In genomic region chr12:89530679-89531350, GRCm38 (mm10) we compare ENCODE assay signal across 11 mouse cellular contexts.
DNase-seq lines count a peak whose midpoint lies in the region; ATAC-seq and TF ChIP-seq lines count a peak whose summit lies in the region.
"Had no signal": no experiment of that assay in that cellular context is flagged by ENCODE, and none has a peak within 500 bp of the region (broad histone marks: within the 10 kb centered on the region; RNA-seq: fewer than 3 reads in every experiment).

No protein-coding gene starts in this region.

- H3K36me3 ChIP-seq in forebrain, embryonic 10.5 days (replicated peaks), result no peaks in the 10 kb centered on the region
- no peaks in the 10 kb centered on the region for H3K36me3 ChIP-seq in forebrain, embryonic 16.5 days (ENCODE audit: control insufficient read depth, insufficient read depth)
- no peaks in the 10 kb centered on the region for H3K36me3 ChIP-seq in limb, embryonic 11.5 days (ENCODE audit: control insufficient read depth, insufficient read depth, low read length)
- H3K36me3 ChIP-seq: liver, embryonic 15.5 days had no signal

- TF ChIP-seq CTCF in embryonic fibroblast, embryonic 13.5 days (IDR thresholded peaks at IDR 0.05; ENCODE audit: borderline replicate concordance, insufficient read depth, low read length), result peak; percentile 29; the same call in 1 of the 2 replicates

- peak; percentile 60 for DNase-seq in forebrain, embryonic 10.5 days (ENCODE audit: extremely low spot score, low spot score)
- DNase-seq in ES-CJ7 (ENCODE audit: low read depth, low spot score) (peak; percentile 29), adipocyte (ENCODE audit: low spot score) (no peak)
- DNase-seq in limb, embryonic 11.5 days (ENCODE audit: low spot score), result peak; percentile 40
- no peak for DNase-seq in adrenal gland, adult 2 months
- no peak for DNase-seq in layer of hippocampus, adult 11-12 months (ENCODE audit: low spot score)
- DNase-seq: cerebellum, postnatal 36 days; kidney, postnatal 10 days had no signal

- WGBS in forebrain, embryonic 10.5 days, result 3% methylated on average over 4 of the region's 4 CpGs
- WGBS in forebrain, embryonic 16.5 days, result 3% methylated on average over 4 of the region's 4 CpGs
- 4% methylated on average over 4 of the region's 4 CpGs for WGBS in limb, embryonic 11.5 days

- H3K27me3 ChIP-seq in forebrain, embryonic 10.5 days (ENCODE audit: poor library complexity, severe bottlenecking), result peaks cover 16% of the 10 kb centered on the region; the same call in 1 of the 2 replicates
- no peaks in the 10 kb centered on the region for H3K27me3 ChIP-seq in forebrain, embryonic 16.5 days (replicated peaks; ENCODE audit: control insufficient read depth, insufficient read depth, low read length)
- no peaks in the 10 kb centered on the region for H3K27me3 ChIP-seq in limb, embryonic 11.5 days (ENCODE audit: control insufficient read depth, insufficient read depth, low read length)
- H3K27me3 ChIP-seq: liver, embryonic 15.5 days had no signal

- ATAC-seq in forebrain, embryonic 16.5 days, result no peak
- ATAC-seq in limb, embryonic 11.5 days (ENCODE audit: insufficient number of reproducible peaks, low FRiP score, low TSS enrichment, low read depth), result no peak

- no peak overlapping the region for H3K27ac ChIP-seq in forebrain, embryonic 10.5 days
- no peak overlapping the region for H3K27ac ChIP-seq in forebrain, embryonic 16.5 days (ENCODE audit: low read length)
- H3K27ac ChIP-seq in embryonic fibroblast, embryonic 13.5 days (ENCODE audit: insufficient read depth, low read length), result no peak overlapping the region
- H3K27ac ChIP-seq in limb, embryonic 11.5 days (replicated peaks; ENCODE audit: low read depth, low read length), result no peak overlapping the region
- H3K27ac ChIP-seq: liver, embryonic 15.5 days had no signal

- no peak for TF ChIP-seq POLR2A in embryonic fibroblast, embryonic 13.5 days (IDR thresholded peaks at IDR 0.05; ENCODE audit: low read depth, low read length)

- H3K9me3 ChIP-seq in forebrain, embryonic 10.5 days, result no peaks in the 10 kb centered on the region
- no peaks in the 10 kb centered on the region for H3K9me3 ChIP-seq in forebrain, embryonic 16.5 days (ENCODE audit: control insufficient read depth, low read length)
- H3K9me3 ChIP-seq in limb, embryonic 11.5 days (ENCODE audit: control insufficient read depth, low read length), result no peaks in the 10 kb centered on the region
- H3K9me3 ChIP-seq: liver, embryonic 15.5 days had no signal

- no peak overlapping the region for H3K4me3 ChIP-seq in forebrain, embryonic 10.5 days
- H3K4me3 ChIP-seq in forebrain, embryonic 16.5 days (replicated peaks; ENCODE audit: low read length), result no peak overlapping the region
- no peak overlapping the region for H3K4me3 ChIP-seq in embryonic fibroblast, embryonic 13.5 days (ENCODE audit: insufficient read depth, low read length)
- no peak overlapping the region for H3K4me3 ChIP-seq in limb, embryonic 11.5 days (ENCODE audit: low read depth, low read length)
- H3K4me3 ChIP-seq: liver, embryonic 15.5 days had no signal

- H3K9ac ChIP-seq in forebrain, embryonic 16.5 days (replicated peaks; ENCODE audit: low read depth, low read length), result no peak overlapping the region
- no peak overlapping the region for H3K9ac ChIP-seq in limb, embryonic 11.5 days (ENCODE audit: low read length)
- H3K9ac ChIP-seq: liver, embryonic 15.5 days had no signal

- no peak overlapping the region for H3K4me2 ChIP-seq in forebrain, embryonic 16.5 days (ENCODE audit: low read length)
- no peak overlapping the region for H3K4me2 ChIP-seq in limb, embryonic 11.5 days (ENCODE audit: low read depth, severe bottlenecking)
- H3K4me2 ChIP-seq: liver, embryonic 15.5 days had no signal

- peaks cover 21% of the 10 kb centered on the region for H3K4me1 ChIP-seq in forebrain, embryonic 10.5 days
- no peaks in the 10 kb centered on the region for H3K4me1 ChIP-seq in forebrain, embryonic 16.5 days (replicated peaks; ENCODE audit: control insufficient read depth, insufficient read depth, low read length)
- H3K4me1 ChIP-seq in embryonic fibroblast, embryonic 13.5 days (ENCODE audit: control insufficient read depth, insufficient read depth, low read length), result no peaks in the 10 kb centered on the region
- no peaks in the 10 kb centered on the region for H3K4me1 ChIP-seq in limb, embryonic 11.5 days (ENCODE audit: control insufficient read depth, insufficient read depth, low read length)
- H3K4me1 ChIP-seq: liver, embryonic 15.5 days had no signal

Comparison
In these comparisons a context has a peak if more than half of its experiments do, and no peak if none do; other contexts are left out.
1. DNase-seq: peak in forebrain, embryonic 10.5 days (single experiment), ES-CJ7 (single experiment) and limb, embryonic 11.5 days (single experiment); none in adrenal gland, adult 2 months (single experiment), adipocyte (single experiment) and layer of hippocampus, adult 11-12 months (single experiment).